ENCODE assay signal across 17 mouse cellular contexts in the genomic region with DNA sequence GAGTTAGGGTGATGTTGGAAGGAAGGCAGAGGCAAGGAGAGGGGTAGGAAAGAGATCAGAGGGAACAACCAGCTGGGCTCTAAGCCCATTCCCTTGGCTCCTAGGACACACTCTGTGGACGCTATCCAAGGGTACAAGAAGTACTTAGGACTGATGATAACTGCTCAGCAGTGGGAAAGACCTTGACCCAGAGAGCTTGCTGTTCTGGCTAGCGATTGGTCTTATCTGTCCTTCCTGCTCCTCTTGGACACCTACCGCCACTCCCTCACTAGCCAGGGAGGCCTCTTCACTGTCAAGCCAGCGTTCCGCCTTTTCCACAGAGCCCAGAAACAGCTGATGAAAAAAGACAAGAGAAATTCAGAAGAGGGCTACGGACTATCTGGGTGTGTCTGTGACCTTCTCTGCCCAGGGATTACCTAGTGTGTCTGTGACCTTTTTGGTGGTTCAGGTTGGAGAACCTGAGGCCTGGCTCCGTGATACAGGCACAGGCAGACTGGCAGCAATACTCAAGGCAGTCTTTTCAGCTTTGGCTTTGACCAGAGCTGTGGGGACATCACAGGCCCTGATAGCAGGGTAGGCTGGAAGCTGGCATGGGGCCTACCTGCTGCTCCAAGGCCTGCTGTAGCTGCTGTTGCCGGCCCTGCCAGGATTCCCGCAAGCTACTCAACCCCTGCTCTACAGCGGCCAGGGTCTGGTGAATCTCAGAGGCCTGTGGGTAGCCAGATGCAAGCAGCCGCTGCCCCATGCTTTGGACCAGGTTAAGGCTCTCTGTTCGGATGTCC. TPM values are rescaled to one million over a fixed set of nuclear protein-coding genes. Genes with fewer than 3 reads are reported as not detected.
DNase-seq lines count a peak whose midpoint lies in the region; ATAC-seq and TF ChIP-seq lines count a peak whose summit lies in the region.
"Had no signal": no experiment of that assay in that cellular context is flagged by ENCODE, and none has a peak within 500 bp of the region (broad histone marks: within the 10 kb centered on the region; RNA-seq: fewer than 3 reads in every experiment).

No protein-coding gene starts in this region.

- H3K27me3 ChIP-seq in heart, adult 2 months (ENCODE audit: control insufficient read depth, insufficient read depth, low read length), result no peaks in the 10 kb centered on the region
- H3K27me3 ChIP-seq in heart, embryonic 11.5 days (ENCODE audit: control insufficient read depth, insufficient read depth, low read length), result peaks cover 7% of the 10 kb centered on the region; the same call in 1 of the 2 replicates
- peaks cover 22% of the 10 kb centered on the region; the same call in 1 of the 2 replicates for H3K27me3 ChIP-seq in heart, embryonic 13.5 days (replicated peaks)
- H3K27me3 ChIP-seq: neural tube, embryonic 15.5 days; stomach, embryonic 15.5 days had no signal

- 0 out of 2 replicates have a peak, but pooled peaks have one; percentile 27 for TF ChIP-seq POLR2A in heart, adult 2 months (IDR thresholded peaks at IDR 0.05; ENCODE audit: insufficient read depth, low read depth, low read length)

- peak; percentile 87 for TF ChIP-seq EP300 in heart, adult 2 months (IDR thresholded peaks at IDR 0.05; ENCODE audit: insufficient read depth, low read depth, low read length)

- no peaks in the 10 kb centered on the region for H3K9me3 ChIP-seq in heart, embryonic 11.5 days (replicated peaks; ENCODE audit: control insufficient read depth, low read length)
- no peaks in the 10 kb centered on the region for H3K9me3 ChIP-seq in heart, embryonic 13.5 days
- H3K9me3 ChIP-seq: liver, embryonic 13.5 days; midbrain, embryonic 10.5 days; neural tube, embryonic 15.5 days; stomach, embryonic 15.5 days had no signal

- H3K36me3 ChIP-seq in heart, adult 2 months (ENCODE audit: control insufficient read depth, insufficient read depth, low read length), result no peaks in the 10 kb centered on the region
- no peaks in the 10 kb centered on the region for H3K36me3 ChIP-seq in heart, embryonic 11.5 days (ENCODE audit: control insufficient read depth, insufficient read depth, low read length)
- H3K36me3 ChIP-seq in heart, embryonic 13.5 days, result no peaks in the 10 kb centered on the region
- H3K36me3 ChIP-seq: liver, embryonic 13.5 days; midbrain, embryonic 10.5 days; neural tube, embryonic 15.5 days; stomach, embryonic 15.5 days had no signal

- no peak for ATAC-seq in heart, embryonic 11.5 days (replicated peaks; ENCODE audit: insufficient number of reproducible peaks, low FRiP score, low TSS enrichment)
- no peak for ATAC-seq in heart, embryonic 13.5 days (ENCODE audit: extremely low read depth, insufficient number of reproducible peaks, low FRiP score, low TSS enrichment)
- no peak for ATAC-seq in granulocyte monocyte progenitor cell, adult 5-6 weeks (replicated peaks; ENCODE audit: poor library complexity, severe bottlenecking)
- no peak for ATAC-seq in inflammation-experienced regulatory T-cells, adult 6 months
- ATAC-seq: forebrain, embryonic 14.5 days; intestine, embryonic 16.5 days had no signal

- 54% methylated on average over 12 of the region's 12 CpGs for WGBS in heart, adult 2 months
- 64% methylated on average over 12 of the region's 12 CpGs for WGBS in heart, embryonic 11.5 days (ENCODE audit: insufficient replicate concordance)
- 55% methylated on average over 12 of the region's 12 CpGs for WGBS in heart, embryonic 13.5 days

- no peak overlapping the region for H3K4me3 ChIP-seq in heart, adult 2 months
- H3K4me3 ChIP-seq in heart, embryonic 11.5 days (ENCODE audit: low read depth, low read length), result no peak overlapping the region
- H3K4me3 ChIP-seq in heart, embryonic 13.5 days, result no peak overlapping the region
- H3K4me3 ChIP-seq: liver, embryonic 13.5 days; midbrain, embryonic 10.5 days; neural tube, embryonic 15.5 days; stomach, embryonic 15.5 days had no signal

- H3K27ac ChIP-seq in heart, adult 2 months, result peak overlapping the region; percentile 70
- no peak overlapping the region for H3K27ac ChIP-seq in heart, embryonic 11.5 days (ENCODE audit: low read depth, low read length)
- peak overlapping the region; percentile 37 for H3K27ac ChIP-seq in heart, embryonic 13.5 days (replicated peaks)
- H3K27ac ChIP-seq: liver, embryonic 13.5 days; midbrain, embryonic 10.5 days; neural tube, embryonic 15.5 days; stomach, embryonic 15.5 days had no signal

- intact Hi-C loops in heart, adult 2 months (cut with DNase I), result no loop called here

- no peak for TF ChIP-seq CTCF in heart, adult 2 months (IDR thresholded peaks at IDR 0.05)

- peaks cover 11% of the 10 kb centered on the region for H3K4me1 ChIP-seq in heart, adult 2 months (ENCODE audit: control insufficient read depth, insufficient read depth, low read length)
- peaks cover 4% of the 10 kb centered on the region; the same call in 1 of the 2 replicates for H3K4me1 ChIP-seq in heart, embryonic 11.5 days (ENCODE audit: control insufficient read depth, insufficient read depth, low read length)
- H3K4me1 ChIP-seq in heart, embryonic 13.5 days, result peaks cover 25% of the 10 kb centered on the region
- H3K4me1 ChIP-seq: liver, embryonic 13.5 days; midbrain, embryonic 10.5 days; neural tube, embryonic 15.5 days; stomach, embryonic 15.5 days had no signal

- peak overlapping the region; percentile 27; the same call in 1 of the 2 replicates for H3K9ac ChIP-seq in heart, adult 2 months (ENCODE audit: low read depth, low read length)
- H3K9ac ChIP-seq in heart, embryonic 11.5 days (ENCODE audit: low read depth, low read length), result no peak overlapping the region
- H3K9ac ChIP-seq in heart, embryonic 13.5 days, result no peak overlapping the region
- H3K9ac ChIP-seq: liver, embryonic 13.5 days; neural tube, embryonic 15.5 days; stomach, embryonic 15.5 days had no signal

- H3K79me2 ChIP-seq in heart, adult 2 months (replicated peaks; ENCODE audit: control insufficient read depth, insufficient read depth, low read length), result no peaks in the 10 kb centered on the region

- peak; percentile 44 to 67 for DNase-seq in heart, adult 2 months
- peak; percentile 71 for DNase-seq in adrenal gland, postnatal 10 days
- DNase-seq in skeletal muscle tissue, adult 2 months (ENCODE audit: low read depth, low spot score), result peak; percentile 83
- DNase-seq: cerebellum, adult 8-10 months; embryo, embryonic 11 days; layer of hippocampus, adult 9-11 months; liver, embryonic 13.5 days; lung, postnatal 10 days had no signal

- no peak overlapping the region for H3K4me2 ChIP-seq in heart, embryonic 11.5 days
- no peak overlapping the region for H3K4me2 ChIP-seq in heart, embryonic 13.5 days
- H3K4me2 ChIP-seq: liver, embryonic 13.5 days; neural tube, embryonic 15.5 days; stomach, embryonic 15.5 days had no signal

RNA-seq across cellular contexts. Expression of a gene that starts 21.7 kb away (rescaled TPM):
- total RNA-seq in heart, adult 2 months (2021), result 1 to 10 TPM; 1.6 to 1.9 TPM
- polyA plus RNA-seq in heart, adult 2 months (2012; rRNA removed), result 3.3 and 4.1 TPM in 2 replicates
- polyA plus RNA-seq in heart, embryonic 11.5 days (2014; fragmentation: Nextera tagmentation; extraction: Ambion mirVana), result 1.2 and 2.3 TPM in 2 replicates
- 1 to 10 TPM; 1.1 to 4.0 TPM for total RNA-seq in adrenal gland, postnatal 10 days (2021)
- polyA plus RNA-seq in heart, embryonic 13.5 days (2015; fragmentation: Nextera tagmentation; extraction: Ambion mirVana), result 1.1 and 1.3 TPM in 2 replicates
- 0.62 TPM in 1 of 2 replicates, not detected in the other for total RNA-seq in granulocyte monocyte progenitor cell, adult 5-6 weeks (2014; fragmentation: Nextera tagmentation)
- total RNA-seq in granulocyte monocyte progenitor cell, adult 5-6 weeks (2017), result 0.72 and 1.8 TPM in 2 replicates
- polyA plus RNA-seq in inflammation-experienced regulatory T-cells, adult 6 months (2017; shearing (Covaris generic)), result 1 to 10 TPM in 2 of 3 experiments, under 1 TPM in 1; 0.60 to 3.4 (median 2.5) TPM

RNA-seq across cellular contexts. Expression of a gene that starts 27.7 kb away (rescaled TPM):
- total RNA-seq in heart, adult 2 months (2021), result under 1 TPM; 0.55 to 0.77 TPM
- polyA plus RNA-seq in heart, adult 2 months (2012; rRNA removed), result 2.2 and 6.2 TPM in 2 replicates
- polyA plus RNA-seq in heart, embryonic 11.5 days (2014; fragmentation: Nextera tagmentation; extraction: Ambion mirVana), result 0.92 and 1.8 TPM in 2 replicates
- total RNA-seq in adrenal gland, postnatal 10 days (2021), result 1 to 10 TPM in 1 of 2 experiments, under 1 TPM in 1; 0.69 to 4.7 TPM
- 1.7 and 1.9 TPM in 2 replicates for polyA plus RNA-seq in heart, embryonic 13.5 days (2015; fragmentation: Nextera tagmentation; extraction: Ambion mirVana)
- 1.0 and 1.5 TPM in 2 replicates for total RNA-seq in granulocyte monocyte progenitor cell, adult 5-6 weeks (2014; fragmentation: Nextera tagmentation)
- total RNA-seq in granulocyte monocyte progenitor cell, adult 5-6 weeks (2017), result not detected in 2 replicates
- 1 to 10 TPM in 2 of 3 experiments, under 1 TPM in 1; 0.95 to 2.8 (median 1.4) TPM for polyA plus RNA-seq in inflammation-experienced regulatory T-cells, adult 6 months (2017; shearing (Covaris generic))

RNA-seq across cellular contexts. Expression of a gene that starts 27.7 kb away (rescaled TPM):
- total RNA-seq in heart, adult 2 months (2021), result 1 to 10 TPM; 6.3 to 7.4 TPM
- 6.4 and 14.6 TPM in 2 replicates for polyA plus RNA-seq in heart, adult 2 months (2012; rRNA removed)
- polyA plus RNA-seq in heart, embryonic 11.5 days (2014; fragmentation: Nextera tagmentation; extraction: Ambion mirVana), result 12.7 and 16.0 TPM in 2 replicates
- total RNA-seq in adrenal gland, postnatal 10 days (2021), result 10 to 100 TPM in 1 of 2 experiments, 1 to 10 TPM in 1; 9.3 to 11.9 TPM
- polyA plus RNA-seq in heart, embryonic 13.5 days (2015; fragmentation: Nextera tagmentation; extraction: Ambion mirVana), result 17.1 and 17.4 TPM in 2 replicates
- total RNA-seq in granulocyte monocyte progenitor cell, adult 5-6 weeks (2014; fragmentation: Nextera tagmentation), result 2.3 and 7.9 TPM in 2 replicates
- 3.5 and 4.0 TPM in 2 replicates for total RNA-seq in granulocyte monocyte progenitor cell, adult 5-6 weeks (2017)
- polyA plus RNA-seq in inflammation-experienced regulatory T-cells, adult 6 months (2017; shearing (Covaris generic)), result 10 to 100 TPM; 17.0 to 24.3 (median 22.5) TPM
